Mouse (Mus musculus) limb, embryonic 14.5 days (tissue): ENCODE data around the gene Slfn8. TPM values are rescaled to one million over a fixed set of nuclear protein-coding genes. Genes with fewer than 3 reads are reported as not detected.

Source experiments
- ATAC-seq: fragments of 200-750 bp; cut with Nextera tagmentation; 2 replicates; pipeline ENCODE4 v1.8.0; 2017; ENCODE audit warnings: low read depth, moderate number of reproducible peaks, moderate TSS enrichment; ENCODE audit not compliant: low FRiP score
- DNase-seq: peaks from one replicate; pipeline ENCODE4 v3.0.0-alpha.2; 2015; ENCODE audit warnings: low spot score
- H3K27ac ChIP-seq: fragments of 300-500 bp; sonication (generic); replicated peaks from 2 replicates; pipeline ENCODE4 v1.5.1; 2014; ENCODE audit warnings: low read depth, mild to moderate bottlenecking, low read length, moderate library complexity, mixed read lengths
- H3K27me3 ChIP-seq: fragments of 300-500 bp; sonication (generic); 2 replicates; pipeline ENCODE4 v1.6.1; 2014; ENCODE audit warnings: low read length, mixed read lengths; ENCODE audit not compliant: control insufficient read depth, insufficient read depth
- H3K36me3 ChIP-seq: fragments of 300-500 bp; sonication (generic); 2 replicates; pipeline ENCODE4 v1.6.1; 2014; ENCODE audit warnings: mild to moderate bottlenecking, low read length, moderate library complexity, mixed read lengths; ENCODE audit not compliant: control insufficient read depth, insufficient read depth
- H3K4me1 ChIP-seq: fragments of 300-500 bp; sonication (generic); 2 replicates; pipeline ENCODE4 v1.6.1; 2014; ENCODE audit warnings: antibody characterized with exemption, low read length, mixed read lengths; ENCODE audit not compliant: control insufficient read depth, insufficient read depth
- H3K4me2 ChIP-seq: fragments of 300-500 bp; sonication (generic); replicated peaks from 2 replicates; pipeline ENCODE4 v1.6.1; 2014; ENCODE audit warnings: low read depth, mild to moderate bottlenecking, low read length, moderate library complexity; ENCODE audit not compliant: severe bottlenecking
- H3K4me3 ChIP-seq: fragments of 300-500 bp; sonication (generic); replicated peaks from 2 replicates; pipeline ENCODE4 v1.5.1; 2014; ENCODE audit warnings: low read length
- H3K9ac ChIP-seq: fragments of 300-500 bp; sonication (generic); 2 replicates; pipeline ENCODE4 v1.6.1; 2014; ENCODE audit warnings: mild to moderate bottlenecking, low read depth, low read length, moderate library complexity; ENCODE audit not compliant: severe bottlenecking
- H3K9me3 ChIP-seq: fragments of 300-500 bp; sonication (generic); 2 replicates; pipeline ENCODE4 v1.6.1; 2016; ENCODE audit warnings: low read length; ENCODE audit not compliant: control insufficient read depth
- POLR2A ChIP-seq: fragments of 200-500 bp; IDR thresholded peaks from 2 replicates; pipeline ENCODE4 v1.8.0; 2012; ENCODE audit warnings: inconsistent platforms, mild to moderate bottlenecking, moderate library complexity, borderline replicate concordance; ENCODE audit not compliant: insufficient read depth, insufficient read length; ENCODE audit errors: extremely low read depth
- WGBS: fragments of 180-500 bp; shearing (Covaris S2); extraction: QIAGEN DNeasy Blood & Tissue Kit; methylation state at CpG from one replicate; pipeline ENCODE4 v1.1.7; 2014; 5-methylcytosine and 5-hydroxymethylcytosine counted together
- microRNA-seq: library from miRNA; unstranded; fragments of <30 nt; microRNA quantifications from one replicate; pipeline ENCODE4, GENCODE M21; 2016
- polyA plus RNA-seq, 2 experiments: library from polyadenylated mRNA; depleted of rRNA in 1 of 2; stranded (reverse) in 1 of 2; unstranded in 1 of 2; fragments of >200 nt; fragmentation: Nextera tagmentation in 1 of 2; extraction: Ambion mirVana in 1 of 2; gene quantifications; 2 replicates each; pipeline versions ENCODE4 v1.2.1 to v1.2.3; 2012 to 2014

The Slfn8 gene
- polyA plus RNA-seq, 2 experiments: 0.48 TPM

DNA sequence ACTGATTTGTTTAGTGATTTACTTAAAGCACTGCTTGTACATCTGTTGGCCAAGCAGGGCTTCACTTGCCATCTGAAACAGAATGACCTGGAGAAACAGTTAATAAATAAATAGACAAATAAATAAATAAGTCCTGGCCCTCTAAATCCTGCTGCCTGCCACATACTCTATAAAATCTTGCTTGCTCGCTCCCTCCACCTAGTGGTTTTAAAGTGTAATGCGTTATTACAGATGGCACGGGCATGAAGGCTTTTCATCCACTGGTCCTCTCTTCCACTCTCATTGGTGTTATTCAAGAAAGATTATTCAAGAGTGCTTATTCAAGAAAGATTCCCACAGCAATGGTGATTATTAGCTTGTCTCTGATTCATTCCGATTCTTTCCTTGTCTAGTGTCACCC is 61.0 kb downstream of the Slfn8 start:
- H3K9ac ChIP-seq: no peak overlapping the region
- TF ChIP-seq POLR2A: no peak
- H3K4me3 ChIP-seq: no peak overlapping the region
- ATAC-seq: no peak
- H3K27me3 ChIP-seq: no peaks in the 10 kb centered on the region
- no peaks in the 10 kb centered on the region for H3K36me3 ChIP-seq
- H3K4me2 ChIP-seq: no peak overlapping the region
- WGBS: 18% methylated on average over 4 of the region's 4 CpGs
- H3K4me1 ChIP-seq: no peaks in the 10 kb centered on the region
- DNase-seq: no peak
- no peak overlapping the region for H3K27ac ChIP-seq
- no peaks in the 10 kb centered on the region for H3K9me3 ChIP-seq

DNA sequence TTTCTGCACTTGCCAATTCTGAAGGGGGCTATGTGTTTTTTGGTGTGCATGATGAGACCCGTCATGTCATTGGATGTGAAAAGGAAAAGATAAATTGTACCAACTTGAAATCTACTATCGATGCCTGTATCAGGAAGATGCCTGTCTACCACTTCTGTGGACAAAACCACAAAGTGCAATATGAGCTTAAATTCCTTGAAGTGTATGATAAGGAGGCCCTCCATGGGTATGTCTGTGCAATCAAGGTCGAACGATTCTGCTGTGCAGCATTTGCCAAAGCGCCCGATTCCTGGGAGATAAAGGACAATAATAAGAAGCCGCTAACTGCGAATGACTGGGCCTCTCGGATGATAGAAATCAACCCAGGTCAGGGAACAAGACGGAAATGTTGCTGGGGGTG is 63.7 kb downstream of the Slfn8 start:
- H3K36me3 ChIP-seq: no peaks in the 10 kb centered on the region
- H3K9ac ChIP-seq: no peak overlapping the region
- TF ChIP-seq POLR2A: no peak
- no peak for ATAC-seq
- no peaks in the 10 kb centered on the region for H3K9me3 ChIP-seq
- no peak for DNase-seq
- no peaks in the 10 kb centered on the region for H3K4me1 ChIP-seq
- H3K4me3 ChIP-seq: no peak overlapping the region
- H3K4me2 ChIP-seq: no peak overlapping the region
- peaks cover 17% of the 10 kb centered on the region for H3K27me3 ChIP-seq
- H3K27ac ChIP-seq: no peak overlapping the region
- 87% methylated on average over 10 of the region's 10 CpGs for WGBS

DNA sequence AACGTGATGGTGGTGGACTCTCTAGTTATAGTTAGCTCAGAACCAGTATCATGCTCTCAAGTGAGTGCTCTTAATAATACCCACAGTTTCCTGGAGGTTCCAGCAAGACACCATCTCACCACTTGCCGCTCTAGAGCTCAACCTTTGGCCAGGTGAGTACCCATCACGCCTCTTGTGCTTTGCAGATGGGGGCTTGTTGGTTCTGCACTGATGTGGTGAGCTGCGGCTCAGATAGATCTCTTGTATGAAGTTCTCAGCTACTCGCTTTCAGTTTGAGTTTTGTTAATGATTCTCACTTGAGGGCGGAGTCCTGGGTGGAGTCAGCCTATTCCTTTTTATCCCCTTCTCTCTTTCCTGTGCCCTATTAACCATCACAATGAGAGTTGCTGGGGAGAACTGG is 66.0 kb downstream of the Slfn8 start:
- 71% methylated on average over 6 of the region's 6 CpGs for WGBS
- no peaks in the 10 kb centered on the region for H3K36me3 ChIP-seq
- no peak for DNase-seq
- no peaks in the 10 kb centered on the region for H3K4me1 ChIP-seq
- H3K9ac ChIP-seq: no peak overlapping the region
- peaks cover 38% of the 10 kb centered on the region for H3K27me3 ChIP-seq
- H3K4me3 ChIP-seq: no peak overlapping the region
- H3K4me2 ChIP-seq: no peak overlapping the region
- H3K27ac ChIP-seq: no peak overlapping the region
- no peaks in the 10 kb centered on the region for H3K9me3 ChIP-seq
- no peak for TF ChIP-seq POLR2A
- no peak for ATAC-seq

DNA sequence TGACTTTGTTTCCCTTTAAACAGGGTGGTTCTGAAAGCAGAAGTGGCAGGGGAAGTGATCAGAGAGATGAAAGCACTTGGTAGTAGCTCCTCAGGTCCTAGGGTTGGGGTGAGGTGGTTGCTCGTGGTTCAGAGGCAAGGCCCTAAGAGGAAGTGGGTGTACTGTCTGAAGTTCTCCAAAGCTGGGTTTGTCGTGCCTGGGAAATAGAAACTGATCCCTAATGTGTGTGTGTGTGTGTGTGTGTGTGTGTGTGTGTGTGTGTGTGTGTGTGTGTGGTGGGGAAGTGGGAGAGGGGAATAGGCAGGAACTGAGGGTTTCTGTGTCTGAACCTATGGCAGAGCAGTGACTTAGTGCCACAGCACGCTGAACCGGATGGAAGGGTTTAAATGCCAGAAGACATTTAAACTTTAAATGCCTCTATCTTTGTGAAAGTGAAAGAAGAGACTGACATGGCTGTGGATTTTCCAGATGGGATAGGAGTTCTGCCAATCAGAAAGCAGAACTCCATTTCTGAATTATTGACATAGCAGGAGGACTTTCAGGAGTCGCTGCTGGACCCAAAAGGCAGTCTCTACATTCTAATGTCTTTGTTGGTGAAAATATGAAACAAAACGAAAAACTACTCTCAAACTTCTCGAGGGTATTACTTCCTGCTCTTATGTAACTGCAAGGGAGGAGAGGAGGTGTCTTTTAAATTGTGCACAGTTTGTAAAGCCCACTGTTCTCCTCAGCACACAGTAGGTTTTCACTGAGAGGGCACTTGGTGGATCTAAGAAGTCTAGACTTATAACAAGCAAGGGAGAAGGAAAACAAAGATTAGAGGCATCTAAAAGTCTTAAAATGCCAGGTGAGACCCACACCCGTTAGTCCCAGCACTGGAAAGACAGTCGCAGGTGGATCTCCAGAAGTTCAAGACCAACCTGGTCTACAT is 67.7 kb downstream of the Slfn8 start:
- Histone ChIP-seq H3K9ac (no peak overlapping the region), H3K9me3 (no peaks in the 10 kb centered on the region), H3K4me2 (no peak overlapping the region), H3K4me1 (no peaks in the 10 kb centered on the region), H3K4me3 (no peak overlapping the region), H3K36me3 (no peaks in the 10 kb centered on the region), H3K27me3 (peaks cover 38% of the 10 kb centered on the region), H3K27ac (no peak overlapping the region)
- no peak for DNase-seq
- no peak for TF ChIP-seq POLR2A
- 65% methylated on average over 9 of the region's 9 CpGs for WGBS
- ATAC-seq: no peak

Small RNA genes lying within 50 kb of the gene (microRNA-seq; reads per million reads assigned to microRNA genes)
- gene Gm27598 (not detected), gene Mir7679 (not detected)

Other genes with a start within 250 kb of the Slfn8 start
- 35.8 and 37.8 TPM in 2 replicates for gene Lig3, start 239.7 kb downstream of the Slfn8 start, polyA plus RNA-seq (2012; rRNA removed)
- gene Lig3, start 239.7 kb downstream of the Slfn8 start, polyA plus RNA-seq (2014; fragmentation: Nextera tagmentation; extraction: Ambion mirVana): 38.6 and 40.1 TPM in 2 replicates
- gene Rffl, start 149.6 kb downstream of the Slfn8 start, polyA plus RNA-seq (2012; rRNA removed): 8.3 and 11.0 TPM in 2 replicates
- 11.3 and 11.5 TPM in 2 replicates for gene Rffl, start 149.6 kb downstream of the Slfn8 start, polyA plus RNA-seq (2014; fragmentation: Nextera tagmentation; extraction: Ambion mirVana)
- 10.5 and 11.5 TPM in 2 replicates for gene Rad51d, start 130.2 kb downstream of the Slfn8 start, polyA plus RNA-seq (2012; rRNA removed)
- 12.9 and 15.1 TPM in 2 replicates for gene Rad51d, start 130.2 kb downstream of the Slfn8 start, polyA plus RNA-seq (2014; fragmentation: Nextera tagmentation; extraction: Ambion mirVana)
- gene Fndc8, start 128.7 kb downstream of the Slfn8 start, polyA plus RNA-seq (2012; rRNA removed): 0.10 and 0.14 TPM in 2 replicates
- 0.11 and 0.25 TPM in 2 replicates for gene Fndc8, start 128.7 kb downstream of the Slfn8 start, polyA plus RNA-seq (2014; fragmentation: Nextera tagmentation; extraction: Ambion mirVana)
- 81.6 and 98.3 TPM in 2 replicates for gene Nle1, start 112.4 kb downstream of the Slfn8 start, polyA plus RNA-seq (2012; rRNA removed)
- 30.0 and 35.0 TPM in 2 replicates for gene Nle1, start 112.4 kb downstream of the Slfn8 start, polyA plus RNA-seq (2014; fragmentation: Nextera tagmentation; extraction: Ambion mirVana)
- 17.8 and 17.9 TPM in 2 replicates for gene Unc45b, start 110.3 kb downstream of the Slfn8 start, polyA plus RNA-seq (2012; rRNA removed)
- gene Unc45b, start 110.3 kb downstream of the Slfn8 start, polyA plus RNA-seq (2014; fragmentation: Nextera tagmentation; extraction: Ambion mirVana): 16.9 and 24.7 TPM in 2 replicates
- gene Slfn5, start 69.5 kb downstream of the Slfn8 start, polyA plus RNA-seq (2012; rRNA removed): 1.0 and 1.3 TPM in 2 replicates
- gene Slfn5, start 69.5 kb downstream of the Slfn8 start, polyA plus RNA-seq (2014; fragmentation: Nextera tagmentation; extraction: Ambion mirVana): 1.6 and 2.1 TPM in 2 replicates
- gene Slfn9, start 29.0 kb downstream of the Slfn8 start, polyA plus RNA-seq (2012; rRNA removed): 5.8 and 7.8 TPM in 2 replicates
- 11.3 and 12.9 TPM in 2 replicates for gene Slfn9, start 29.0 kb downstream of the Slfn8 start, polyA plus RNA-seq (2014; fragmentation: Nextera tagmentation; extraction: Ambion mirVana)
- gene Slfn2, start 44.3 kb upstream of the Slfn8 start, polyA plus RNA-seq (2012; rRNA removed): 1.9 and 2.4 TPM in 2 replicates
- 5.2 and 5.3 TPM in 2 replicates for gene Slfn2, start 44.3 kb upstream of the Slfn8 start, polyA plus RNA-seq (2014; fragmentation: Nextera tagmentation; extraction: Ambion mirVana)
- 0.14 and 0.19 TPM in 2 replicates for gene Slfn1, start 96.0 kb upstream of the Slfn8 start, polyA plus RNA-seq (2012; rRNA removed)
- gene Slfn1, start 96.0 kb upstream of the Slfn8 start, polyA plus RNA-seq (2014; fragmentation: Nextera tagmentation; extraction: Ambion mirVana): 0.12 and 0.21 TPM in 2 replicates
- gene Slfn4, start 154.4 kb upstream of the Slfn8 start, polyA plus RNA-seq (2012; rRNA removed): 0.18 and 0.46 TPM in 2 replicates
- gene Slfn4, start 154.4 kb upstream of the Slfn8 start, polyA plus RNA-seq (2014; fragmentation: Nextera tagmentation; extraction: Ambion mirVana): 0.04 and 0.11 TPM in 2 replicates
- gene Slfn3, start 170.5 kb upstream of the Slfn8 start, polyA plus RNA-seq (2012; rRNA removed): 0.64 and 0.87 TPM in 2 replicates
- 0.57 and 0.89 TPM in 2 replicates for gene Slfn3, start 170.5 kb upstream of the Slfn8 start, polyA plus RNA-seq (2014; fragmentation: Nextera tagmentation; extraction: Ambion mirVana)